In genomic region chr7:144607862-144608261, GRCm38 (mm10) we compare ENCODE assay signal across 18 mouse cellular contexts. TPM values are rescaled to one million over a fixed set of nuclear protein-coding genes. Genes with fewer than 3 reads are reported as not detected.
DNase-seq lines count a peak whose midpoint lies in the region; ATAC-seq and TF ChIP-seq lines count a peak whose summit lies in the region.
"Had no signal": no experiment of that assay in that cellular context is flagged by ENCODE, and none has a peak within 500 bp of the region (broad histone marks: within the 10 kb centered on the region; RNA-seq: fewer than 3 reads in every experiment).

No protein-coding gene starts in this region.

- H3K9me3 ChIP-seq in stomach, postnatal 0 days (ENCODE audit: control insufficient read depth, low read length): no peaks in the 10 kb centered on the region
- H3K9me3 ChIP-seq: hindbrain, embryonic 15.5 days; kidney, embryonic 15.5 days; liver, embryonic 13.5 days; midbrain, embryonic 13.5 days had no signal

- no peak for TF ChIP-seq EP300 in stomach, postnatal 0 days (optimal IDR thresholded peaks at IDR 0.05)

- H3K4me1 ChIP-seq in cerebellum, adult 2 months (ENCODE audit: control insufficient read depth, insufficient read depth, low read length): no peaks in the 10 kb centered on the region; the same call in 1 of the 2 replicates
- no peaks in the 10 kb centered on the region for H3K4me1 ChIP-seq in testis, adult 2 months (ENCODE audit: control insufficient read depth, insufficient read depth, low read length)
- no peaks in the 10 kb centered on the region; the same call in 1 of the 2 replicates for H3K4me1 ChIP-seq in stomach, postnatal 0 days (replicated peaks; ENCODE audit: control insufficient read depth, insufficient read depth)
- H3K4me1 ChIP-seq: hindbrain, embryonic 15.5 days; liver, embryonic 13.5 days; midbrain, embryonic 13.5 days had no signal

- H3K4me3 ChIP-seq in cerebellum, adult 2 months (replicated peaks; ENCODE audit: insufficient read depth, low read depth, low read length): no peak overlapping the region
- no peak overlapping the region for H3K4me3 ChIP-seq in layer of hippocampus, adult 2 months
- H3K4me3 ChIP-seq in testis, adult 2 months (ENCODE audit: control insufficient read depth, low read depth, low read length): no peak overlapping the region
- no peak overlapping the region for H3K4me3 ChIP-seq in stomach, postnatal 0 days (ENCODE audit: low read depth, low read length)
- H3K4me3 ChIP-seq: hindbrain, embryonic 15.5 days; kidney, embryonic 15.5 days; liver, embryonic 13.5 days; midbrain, embryonic 13.5 days had no signal

- H3K36me3 ChIP-seq in testis, adult 2 months (ENCODE audit: control insufficient read depth, insufficient read depth, low read length): no peaks in the 10 kb centered on the region
- H3K36me3 ChIP-seq in stomach, postnatal 0 days (ENCODE audit: control insufficient read depth, insufficient read depth, low read length): peaks cover 2% of the 10 kb centered on the region; the same call in 1 of the 2 replicates
- H3K36me3 ChIP-seq: hindbrain, embryonic 15.5 days; liver, embryonic 13.5 days; midbrain, embryonic 13.5 days had no signal

- no peak for ATAC-seq in stomach, postnatal 0 days (ENCODE audit: low FRiP score, low TSS enrichment)
- ATAC-seq in activated CD4-positive, CD25-positive, alpha-beta regulatory T cell, adult 4 months: no peak
- ATAC-seq: midbrain, embryonic 13.5 days had no signal

- no peak overlapping the region for H3K9ac ChIP-seq in stomach, postnatal 0 days (ENCODE audit: low read length)
- H3K9ac ChIP-seq: hindbrain, embryonic 15.5 days; kidney, embryonic 15.5 days; liver, embryonic 13.5 days; midbrain, embryonic 13.5 days had no signal

- DNase-seq in cerebellum, adult 2 months: no peak
- no peak for DNase-seq in cerebellum, adult 9-10 months
- DNase-seq in layer of hippocampus, adult 2 months (ENCODE audit: low spot score in 2 of 2): no peak
- DNase-seq in layer of hippocampus, postnatal 10 days (ENCODE audit: low spot score in 2 of 2): no peak
- DNase-seq in testis, postnatal 14 days (ENCODE audit: low spot score): no peak
- no peak for DNase-seq in stomach, postnatal 0 days (ENCODE audit: low spot score)
- DNase-seq: adrenal gland, postnatal 25 days; cerebellum, postnatal 14 days; gastrocnemius, postnatal 14 days; heart, postnatal 14 days; layer of hippocampus, adult 9-11 months; liver, embryonic 13.5 days; lung, postnatal 36 days had no signal

- no peak overlapping the region for H3K27ac ChIP-seq in cerebellum, adult 2 months (ENCODE audit: insufficient read depth, low read length)
- H3K27ac ChIP-seq in layer of hippocampus, adult 2 months: no peak overlapping the region
- no peak overlapping the region for H3K27ac ChIP-seq in testis, adult 2 months (ENCODE audit: control insufficient read depth, insufficient read depth, low read depth, low read length)
- no peak overlapping the region for H3K27ac ChIP-seq in stomach, postnatal 0 days (replicated peaks)
- H3K27ac ChIP-seq: hindbrain, embryonic 15.5 days; kidney, embryonic 15.5 days; liver, embryonic 13.5 days; midbrain, embryonic 13.5 days had no signal

- H3K4me2 ChIP-seq in stomach, postnatal 0 days (replicated peaks; ENCODE audit: low read depth): no peak overlapping the region
- H3K4me2 ChIP-seq: hindbrain, embryonic 15.5 days; kidney, embryonic 15.5 days; liver, embryonic 13.5 days; midbrain, embryonic 13.5 days had no signal

- TF ChIP-seq POLR2A in cerebellum, adult 2 months (IDR thresholded peaks at IDR 0.05; ENCODE audit: borderline replicate concordance, insufficient read depth, low read length): no peak
- TF ChIP-seq POLR2A in testis, adult 2 months (IDR thresholded peaks at IDR 0.05; ENCODE audit: control insufficient read depth, low read depth, low read length): no peak

- no peaks in the 10 kb centered on the region for H3K27me3 ChIP-seq in cerebellum, adult 2 months (ENCODE audit: control insufficient read depth, insufficient read depth, low read length)
- no peaks in the 10 kb centered on the region for H3K27me3 ChIP-seq in testis, adult 2 months (ENCODE audit: control insufficient read depth, insufficient read depth, low read length)
- H3K27me3 ChIP-seq in stomach, postnatal 0 days (ENCODE audit: control insufficient read depth, insufficient read depth, low read length): no peaks in the 10 kb centered on the region
- H3K27me3 ChIP-seq: hindbrain, embryonic 15.5 days; kidney, embryonic 15.5 days; liver, embryonic 13.5 days; midbrain, embryonic 13.5 days had no signal

- 94% methylated on average over 15 of the region's 15 CpGs for WGBS in cerebellum, adult 2 months
- 89% methylated on average over 15 of the region's 15 CpGs for WGBS in stomach, postnatal 0 days

- 0 out of 2 replicates have a peak, but pooled peaks have one; percentile 14 for TF ChIP-seq CTCF in cerebellum, adult 2 months (IDR thresholded peaks at IDR 0.05; ENCODE audit: borderline replicate concordance, insufficient read depth, low read depth, low read length)
- TF ChIP-seq CTCF in layer of hippocampus, adult 2 months (conservative IDR thresholded peaks at IDR 0.05): peak; percentile 52
- peak; percentile 63; the same call in 1 of the 2 replicates for TF ChIP-seq CTCF in testis, adult 2 months (IDR thresholded peaks at IDR 0.05; ENCODE audit: control insufficient read depth, insufficient read depth, insufficient replicate concordance, low read depth, low read length)
- TF ChIP-seq CTCF in stomach, postnatal 0 days (IDR thresholded peaks at IDR 0.05; ENCODE audit: low read depth): peak; percentile 50

RNA-seq across cellular contexts. Expression of gene Fadd, which starts 25.6 kb away (rescaled TPM):
- 3.3 TPM in 2 replicates for polyA plus RNA-seq in cerebellum, adult 2 months (2012; rRNA removed)
- total RNA-seq in layer of hippocampus, adult 2 months (2021): 1 to 10 TPM; 1.9 to 2.3 TPM
- 1 to 10 TPM; 2.9 to 3.1 TPM for total RNA-seq in layer of hippocampus, postnatal 10 days (2021)
- 3.4 and 3.5 TPM in 2 replicates for polyA plus RNA-seq in testis, adult 2 months (2012; rRNA removed)
- 7.8 and 8.9 TPM in 2 replicates for polyA plus RNA-seq in stomach, postnatal 0 days (2015; fragmentation: Nextera tagmentation; extraction: Ambion mirVana)
- 1 to 10 TPM; 6.2 to 6.6 TPM for polyA plus RNA-seq in activated CD4-positive, CD25-positive, alpha-beta regulatory T cell, adult 4 months (2017; shearing (Covaris generic))

RNA-seq across cellular contexts. Expression of gene Ppfia1, which starts 54.3 kb away (rescaled TPM):
- 77.6 and 79.6 TPM in 2 replicates for polyA plus RNA-seq in cerebellum, adult 2 months (2012; rRNA removed)
- total RNA-seq in layer of hippocampus, adult 2 months (2021): 10 to 100 TPM; 38.2 to 43.0 TPM
- total RNA-seq in layer of hippocampus, postnatal 10 days (2021): 10 to 100 TPM; 35.8 to 41.2 TPM
- 17.1 and 19.1 TPM in 2 replicates for polyA plus RNA-seq in testis, adult 2 months (2012; rRNA removed)
- 15.2 and 16.1 TPM in 2 replicates for polyA plus RNA-seq in stomach, postnatal 0 days (2015; fragmentation: Nextera tagmentation; extraction: Ambion mirVana)
- 10 to 100 TPM; 24.3 to 24.7 TPM for polyA plus RNA-seq in activated CD4-positive, CD25-positive, alpha-beta regulatory T cell, adult 4 months (2017; shearing (Covaris generic))
